ENCODE assay signal across 8 mouse cellular contexts in the genomic region with DNA sequence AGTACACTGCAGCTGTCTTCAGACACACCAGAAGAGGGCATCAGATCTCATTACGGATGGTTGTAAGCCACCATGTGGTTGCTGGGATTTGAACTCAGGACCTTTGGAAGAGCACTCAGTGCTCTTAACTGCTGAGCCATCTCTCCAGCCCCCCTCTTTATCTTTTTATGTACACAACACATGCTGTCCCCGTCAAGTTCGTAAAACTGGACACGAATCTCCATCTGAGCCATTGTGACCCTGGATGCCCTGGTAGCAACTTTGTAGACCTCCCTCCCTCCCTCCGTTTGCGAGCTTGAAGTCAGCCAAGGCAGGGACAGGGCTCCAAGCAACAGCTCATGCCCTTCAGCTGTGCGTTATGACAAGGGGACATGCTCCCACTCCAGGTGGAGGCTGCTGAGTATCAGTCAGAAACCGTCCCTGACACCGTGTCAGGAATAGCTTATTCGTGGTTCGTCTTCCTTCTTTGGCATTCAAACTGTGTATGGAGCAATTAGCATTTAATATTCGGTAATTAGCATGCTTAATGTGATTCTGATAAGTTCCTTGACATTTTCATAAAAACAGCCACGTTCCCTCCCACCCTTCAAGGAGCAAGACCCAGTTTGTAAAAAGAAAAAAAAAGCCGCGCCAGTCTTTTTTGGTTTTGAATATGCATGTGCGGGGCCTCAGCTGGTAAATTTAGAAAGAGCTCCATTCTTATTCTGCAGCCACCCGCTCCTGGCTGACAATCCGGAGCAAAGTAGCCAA. TPM values are rescaled to one million over a fixed set of nuclear protein-coding genes. Genes with fewer than 3 reads are reported as not detected.
A peak's percentile ranks its signal among the peaks of the same experiment; 100 is the strongest.
DNase-seq lines count a peak whose midpoint lies in the region; ATAC-seq and TF ChIP-seq lines count a peak whose summit lies in the region.

No protein-coding gene starts in this region.

- H3K9ac ChIP-seq in embryonic facial prominence, embryonic 14.5 days (ENCODE audit: low read depth, low read length), result peak overlapping the region; percentile 82
- 0 out of 2 replicates have a peak overlapping the region, but pooled peaks have one; percentile 17 for H3K9ac ChIP-seq in intestine, postnatal 0 days (ENCODE audit: low read depth, low read length)
- peak overlapping the region; percentile 40; the same call in 1 of the 2 replicates for H3K9ac ChIP-seq in midbrain, postnatal 0 days (replicated peaks; ENCODE audit: low read length, poor library complexity, severe bottlenecking)

- H3K36me3 ChIP-seq in embryonic facial prominence, embryonic 14.5 days (ENCODE audit: control insufficient read depth, insufficient read depth, low read length), result peaks cover 29% of the 10 kb centered on the region
- peaks cover 23% of the 10 kb centered on the region; the same call in 1 of the 2 replicates for H3K36me3 ChIP-seq in intestine, postnatal 0 days (ENCODE audit: control insufficient read depth, insufficient read depth)
- H3K36me3 ChIP-seq in midbrain, postnatal 0 days (ENCODE audit: insufficient read depth, low read length), result peaks cover 23% of the 10 kb centered on the region

- H3K9me3 ChIP-seq in embryonic facial prominence, embryonic 14.5 days (ENCODE audit: control insufficient read depth, low read length), result no peaks in the 10 kb centered on the region
- no peaks in the 10 kb centered on the region for H3K9me3 ChIP-seq in intestine, postnatal 0 days (ENCODE audit: control insufficient read depth)
- H3K9me3 ChIP-seq in midbrain, postnatal 0 days (ENCODE audit: low read length), result no peaks in the 10 kb centered on the region

- peak; percentile 35 for DNase-seq in kidney, postnatal 10 days
- DNase-seq in kidney, adult 8-10 months, result no peak
- DNase-seq in MN1 (ENCODE audit: low spot score), result peak; percentile 49
- peak; percentile 38 for DNase-seq in embryonic facial prominence, embryonic 14.5 days (ENCODE audit: low spot score)
- DNase-seq in midbrain, postnatal 0 days (ENCODE audit: low spot score), result peak; percentile 36
- DNase-seq in right cerebral cortex, postnatal 25 days, result no peak
- DNase-seq in layer of hippocampus, adult 8-10 months (ENCODE audit: low spot score in 2 of 2), result no peak

- H3K27ac ChIP-seq in embryonic facial prominence, embryonic 14.5 days (replicated peaks; ENCODE audit: low read depth, low read length), result peak overlapping the region; percentile 66
- H3K27ac ChIP-seq in intestine, postnatal 0 days (ENCODE audit: low read depth, low read length), result peak overlapping the region; percentile 41
- peak overlapping the region; percentile 59 for H3K27ac ChIP-seq in midbrain, postnatal 0 days (ENCODE audit: low read depth, low read length)

- peak overlapping the region; percentile 66 for H3K4me2 ChIP-seq in embryonic facial prominence, embryonic 14.5 days (ENCODE audit: low read depth, low read length)
- H3K4me2 ChIP-seq in intestine, postnatal 0 days (replicated peaks; ENCODE audit: low read depth), result peak overlapping the region; percentile 88
- peak overlapping the region; percentile 86 for H3K4me2 ChIP-seq in midbrain, postnatal 0 days (ENCODE audit: low read depth, low read length, poor library complexity, severe bottlenecking)

- peaks cover 6% of the 10 kb centered on the region for H3K4me1 ChIP-seq in embryonic facial prominence, embryonic 14.5 days (ENCODE audit: control insufficient read depth, insufficient read depth, low read length)
- no peaks in the 10 kb centered on the region for H3K4me1 ChIP-seq in intestine, postnatal 0 days (replicated peaks; ENCODE audit: control insufficient read depth, insufficient read depth, low read length)
- peaks cover 7% of the 10 kb centered on the region; the same call in 1 of the 2 replicates for H3K4me1 ChIP-seq in midbrain, postnatal 0 days (ENCODE audit: insufficient read depth, low read length)

- no peaks in the 10 kb centered on the region for H3K27me3 ChIP-seq in embryonic facial prominence, embryonic 14.5 days (replicated peaks; ENCODE audit: control insufficient read depth, insufficient read depth, low read length)
- no peaks in the 10 kb centered on the region for H3K27me3 ChIP-seq in intestine, postnatal 0 days (replicated peaks; ENCODE audit: control insufficient read depth, insufficient read depth, low read length)
- H3K27me3 ChIP-seq in midbrain, postnatal 0 days (ENCODE audit: insufficient read depth, low read length), result no peaks in the 10 kb centered on the region

- WGBS in embryonic facial prominence, embryonic 14.5 days, result 4% methylated on average over 18 of the region's 18 CpGs
- 4% methylated on average over 18 of the region's 18 CpGs for WGBS in intestine, postnatal 0 days
- WGBS in midbrain, postnatal 0 days, result 5% methylated on average over 18 of the region's 18 CpGs

- no peak for ATAC-seq in embryonic facial prominence, embryonic 14.5 days (ENCODE audit: low read depth)
- ATAC-seq in intestine, postnatal 0 days, result no peak
- no peak for ATAC-seq in midbrain, postnatal 0 days (ENCODE audit: low FRiP score)

- peak overlapping the region; percentile 95 for H3K4me3 ChIP-seq in embryonic facial prominence, embryonic 14.5 days (ENCODE audit: low read depth, low read length)
- peak overlapping the region; percentile 84 for H3K4me3 ChIP-seq in intestine, postnatal 0 days (ENCODE audit: low read depth, low read length)
- peak overlapping the region; percentile 90 for H3K4me3 ChIP-seq in midbrain, postnatal 0 days (ENCODE audit: low read depth, low read length)

- no peak for TF ChIP-seq CTCF in intestine, postnatal 0 days (IDR thresholded peaks at IDR 0.05; ENCODE audit: low read depth)
- TF ChIP-seq CTCF in midbrain, postnatal 0 days (IDR thresholded peaks at IDR 0.05), result no peak

RNA-seq across cellular contexts. Expression of a gene that starts 0.7 kb away (rescaled TPM):
- 273 and 291 TPM in 2 replicates for polyA plus RNA-seq in embryonic facial prominence, embryonic 14.5 days (2014; fragmentation: Nextera tagmentation; extraction: Ambion mirVana)
- polyA plus RNA-seq in intestine, postnatal 0 days (2015; fragmentation: Nextera tagmentation; extraction: Ambion mirVana), result 49.3 and 50.5 TPM in 2 replicates
- total RNA-seq in midbrain, postnatal 0 days (2014; rRNA removed), result 55.4 and 74.9 TPM in 2 replicates
- polyA plus RNA-seq in midbrain, postnatal 0 days (2015; fragmentation: Nextera tagmentation; extraction: Ambion mirVana), result 148 and 151 TPM in 2 replicates
- 10 to 100 TPM; 66.5 to 78.3 (median 72.2) TPM for total RNA-seq in layer of hippocampus, adult 8-10 months (2022)

RNA-seq across cellular contexts. Expression of a gene that starts 11.8 kb away (rescaled TPM):
- polyA plus RNA-seq in embryonic facial prominence, embryonic 14.5 days (2014; fragmentation: Nextera tagmentation; extraction: Ambion mirVana), result 0.25 and 0.29 TPM in 2 replicates
- polyA plus RNA-seq in intestine, postnatal 0 days (2015; fragmentation: Nextera tagmentation; extraction: Ambion mirVana), result not detected in 2 replicates
- 0.33 and 0.42 TPM in 2 replicates for total RNA-seq in midbrain, postnatal 0 days (2014; rRNA removed)
- 0.55 TPM in 1 of 2 replicates, not detected in the other for polyA plus RNA-seq in midbrain, postnatal 0 days (2015; fragmentation: Nextera tagmentation; extraction: Ambion mirVana)
- 1 to 10 TPM; 1.1 to 5.5 (median 2.9) TPM for total RNA-seq in layer of hippocampus, adult 8-10 months (2022)

RNA-seq across cellular contexts. Expression of a gene that starts 32.4 kb away (rescaled TPM):
- polyA plus RNA-seq in embryonic facial prominence, embryonic 14.5 days (2014; fragmentation: Nextera tagmentation; extraction: Ambion mirVana), result 80.9 and 90.7 TPM in 2 replicates
- polyA plus RNA-seq in intestine, postnatal 0 days (2015; fragmentation: Nextera tagmentation; extraction: Ambion mirVana), result 21.1 and 22.4 TPM in 2 replicates
- 70.8 and 73.3 TPM in 2 replicates for total RNA-seq in midbrain, postnatal 0 days (2014; rRNA removed)
- 77.1 and 78.8 TPM in 2 replicates for polyA plus RNA-seq in midbrain, postnatal 0 days (2015; fragmentation: Nextera tagmentation; extraction: Ambion mirVana)
- total RNA-seq in layer of hippocampus, adult 8-10 months (2022), result 10 to 100 TPM; 50.1 to 52.6 (median 50.3) TPM

RNA-seq across cellular contexts. Expression of a gene that starts 36.2 kb away (rescaled TPM):
- polyA plus RNA-seq in embryonic facial prominence, embryonic 14.5 days (2014; fragmentation: Nextera tagmentation; extraction: Ambion mirVana), result 151 and 156 TPM in 2 replicates
- polyA plus RNA-seq in intestine, postnatal 0 days (2015; fragmentation: Nextera tagmentation; extraction: Ambion mirVana), result 113 and 124 TPM in 2 replicates
- total RNA-seq in midbrain, postnatal 0 days (2014; rRNA removed), result 94.0 and 98.7 TPM in 2 replicates
- 80.7 and 94.6 TPM in 2 replicates for polyA plus RNA-seq in midbrain, postnatal 0 days (2015; fragmentation: Nextera tagmentation; extraction: Ambion mirVana)
- total RNA-seq in layer of hippocampus, adult 8-10 months (2022), result 100 to 1,000 TPM; 172 to 235 (median 219) TPM

RNA-seq across cellular contexts. Expression of a gene that starts 52.5 kb away (rescaled TPM):
- 0.17 TPM in 1 of 2 replicates, not detected in the other for polyA plus RNA-seq in embryonic facial prominence, embryonic 14.5 days (2014; fragmentation: Nextera tagmentation; extraction: Ambion mirVana)
- polyA plus RNA-seq in intestine, postnatal 0 days (2015; fragmentation: Nextera tagmentation; extraction: Ambion mirVana), result not detected in 2 replicates
- 0.44 TPM in 1 of 2 replicates, not detected in the other for total RNA-seq in midbrain, postnatal 0 days (2014; rRNA removed)
- not detected in 2 replicates for polyA plus RNA-seq in midbrain, postnatal 0 days (2015; fragmentation: Nextera tagmentation; extraction: Ambion mirVana)
- not detected for total RNA-seq in layer of hippocampus, adult 8-10 months (2022)

Comparison
In these comparisons a context has a peak if more than half of its experiments do, and no peak if none do; other contexts are left out.
1. DNase-seq: peak in kidney, postnatal 10 days (single experiment), MN1 (single experiment), embryonic facial prominence, embryonic 14.5 days (single experiment) and midbrain, postnatal 0 days (single experiment); none in kidney, adult 8-10 months (0 of 2), right cerebral cortex, postnatal 25 days (single experiment) and layer of hippocampus, adult 8-10 months (0 of 2).
2. H3K9ac ChIP-seq: peak in every context shown above with its lines; median percentile 82 in embryonic facial prominence, embryonic 14.5 days; 40 in midbrain, postnatal 0 days; 17 in intestine, postnatal 0 days.
3. Peak in every context shown above with its lines, with median percentiles within 50 percentile points of each other: H3K27ac ChIP-seq, H3K4me2 ChIP-seq and H3K4me3 ChIP-seq.